Mouse (Mus musculus) gastrocnemius, adult 2 months (tissue): ENCODE measurements around the gene Emilin2. TPM values are rescaled to one million over a fixed set of nuclear protein-coding genes. Genes with fewer than 3 reads are reported as not detected.

ENCODE experiments used
- DNase-seq: peaks from one replicate; pipeline ENCODE4 v3.0.0; 2022
- H3K27ac ChIP-seq: fragments of 200-600 bp; 2 replicates; pipeline ENCODE4 v1.8.1; 2022; ENCODE audit warnings: mild to moderate bottlenecking
- H3K4me3 ChIP-seq: fragments of 200-600 bp; 2 replicates; pipeline ENCODE4 v1.8.1; 2022; ENCODE audit warnings: mild to moderate bottlenecking, moderate library complexity
- CTCF ChIP-seq: fragments of 200-600 bp; IDR thresholded peaks from 2 replicates; pipeline ENCODE4 v1.8.1; 2022; ENCODE audit warnings: antibody characterized with exemption, mild to moderate bottlenecking, moderate library complexity
- intact Hi-C: fragments of 180-260 bp; cut with DNase I; formaldehyde crosslinking; loops from one replicate; pipeline ENCODE4 v1.15.1; 2025
- total RNA-seq, 2 experiments: library from RNA; stranded (reverse); gene quantifications; 2 replicates each; pipeline ENCODE4 v1.2.3; 2021

Emilin2 gene
- total RNA-seq, 2 experiments from 2014 or later = 3.9 to 8.6 TPM

DNA sequence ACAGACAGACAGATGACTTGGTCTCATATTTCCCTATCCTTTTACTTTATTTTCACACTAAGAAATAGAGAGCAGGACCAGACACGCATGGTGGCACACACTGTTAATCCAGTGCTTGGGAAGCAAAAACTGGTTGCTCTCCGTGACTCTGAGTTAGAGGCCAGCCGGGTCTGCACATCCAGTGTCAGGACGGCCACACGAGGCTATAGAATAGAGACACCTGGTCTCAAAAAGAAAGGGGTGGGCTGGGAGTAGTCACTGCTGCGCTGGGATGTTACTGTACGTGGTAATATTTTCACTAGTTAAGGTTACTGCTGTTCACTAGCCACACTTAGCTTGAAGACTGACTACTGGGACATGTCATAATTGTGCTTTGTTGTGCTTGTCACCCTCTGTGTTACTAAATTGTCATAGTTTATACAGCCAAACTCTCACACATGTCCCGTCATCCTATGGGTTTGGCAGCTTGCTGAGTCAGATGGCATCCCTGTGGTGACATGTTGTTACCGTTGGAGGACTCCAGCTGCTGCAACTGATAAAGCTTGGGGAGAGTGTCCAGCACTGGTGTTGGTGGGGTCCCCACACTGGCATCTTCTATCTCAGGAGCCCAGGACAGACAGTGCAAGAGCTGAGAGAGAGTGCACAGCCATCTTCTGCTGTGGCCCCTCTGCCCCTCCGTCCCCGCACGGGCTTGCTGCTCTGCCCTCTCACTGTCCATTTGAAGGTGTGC, 76.4 kb downstream of the Emilin2 start:
- no peak for TF ChIP-seq CTCF

DNA sequence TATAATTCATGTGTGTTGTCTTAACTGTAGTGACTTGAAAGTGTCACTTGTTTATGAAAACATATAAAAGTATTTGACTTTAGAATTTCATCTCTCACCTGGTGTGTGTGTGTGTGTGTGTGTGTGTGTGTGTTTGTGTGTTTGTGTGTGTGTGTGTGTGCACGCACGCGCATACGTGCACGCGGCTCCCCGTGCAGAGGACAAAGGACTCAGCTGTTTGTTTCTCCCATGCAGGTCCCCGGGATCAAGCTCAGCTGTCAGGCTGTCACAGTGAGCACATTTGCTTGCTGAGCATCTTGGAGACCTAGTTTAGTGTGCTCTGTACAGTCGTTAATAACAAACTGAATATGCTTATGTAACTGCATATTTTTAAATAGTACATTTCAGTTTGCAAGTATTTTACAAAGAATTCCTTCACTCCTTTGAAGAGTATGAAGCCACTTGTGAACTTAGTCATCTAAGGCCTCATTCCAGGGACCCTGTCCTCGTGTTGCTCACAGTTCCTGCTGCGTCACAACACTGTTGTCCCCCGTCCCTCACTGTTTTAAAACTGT, 77.7 kb downstream of the Emilin2 start:
- intact Hi-C loops = no loop called here
- no peak for TF ChIP-seq CTCF
- no peak for DNase-seq
- Histone ChIP-seq H3K27ac (no peak overlapping the region), H3K4me3 (no peak overlapping the region)

More for the DNA sequence above, 76.4 kb downstream of the Emilin2 start:
- DNase-seq = no peak
- intact Hi-C loops = no loop called here
- Histone ChIP-seq H3K4me3 (no peak overlapping the region), H3K27ac (no peak overlapping the region)

DNA sequence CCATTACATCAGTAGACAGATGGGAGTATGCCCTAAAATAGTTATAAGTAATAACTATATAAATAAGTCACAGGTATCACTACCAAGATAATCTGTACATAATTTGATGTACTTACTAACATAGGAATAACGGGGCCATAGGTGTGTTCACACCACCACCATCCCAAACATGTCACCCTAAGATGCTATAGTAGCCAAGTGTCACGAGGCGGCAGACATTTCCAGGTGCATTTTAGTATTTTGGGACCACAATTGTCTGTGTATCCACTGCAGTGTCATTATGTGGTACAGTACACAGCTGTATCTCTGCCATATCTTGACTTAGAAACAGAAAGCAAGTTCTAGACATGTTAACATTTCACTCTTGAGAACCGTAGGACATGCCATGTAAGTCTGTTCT, 78.6 kb downstream of the Emilin2 start:
- no peak overlapping the region for H3K27ac ChIP-seq
- no peak overlapping the region for H3K4me3 ChIP-seq
- DNase-seq = no peak
- TF ChIP-seq CTCF = no peak
- intact Hi-C loops = no loop called here

DNA sequence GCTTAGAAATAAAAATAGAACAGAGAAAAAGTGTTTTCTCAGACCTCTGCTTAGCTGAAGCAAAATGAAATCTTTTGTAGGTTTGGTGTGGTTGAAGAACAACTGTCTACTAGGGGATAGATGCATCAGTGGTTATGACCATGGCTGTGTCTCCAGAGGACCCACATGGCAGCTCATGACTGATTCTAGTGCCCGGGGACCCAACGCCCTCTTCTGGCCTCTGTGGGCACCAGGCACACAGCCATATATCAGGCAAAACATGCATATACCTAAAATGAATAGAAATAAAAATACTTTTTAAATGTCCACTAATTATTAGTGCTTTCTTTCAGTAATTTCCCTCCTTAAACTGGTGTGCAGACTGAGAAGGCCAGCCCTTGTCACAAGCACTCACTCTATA, 79.8 kb downstream of the Emilin2 start:
- intact Hi-C loops = no loop called here
- no peak overlapping the region for H3K4me3 ChIP-seq
- DNase-seq = no peak
- TF ChIP-seq CTCF = no peak
- no peak overlapping the region for H3K27ac ChIP-seq

DNA sequence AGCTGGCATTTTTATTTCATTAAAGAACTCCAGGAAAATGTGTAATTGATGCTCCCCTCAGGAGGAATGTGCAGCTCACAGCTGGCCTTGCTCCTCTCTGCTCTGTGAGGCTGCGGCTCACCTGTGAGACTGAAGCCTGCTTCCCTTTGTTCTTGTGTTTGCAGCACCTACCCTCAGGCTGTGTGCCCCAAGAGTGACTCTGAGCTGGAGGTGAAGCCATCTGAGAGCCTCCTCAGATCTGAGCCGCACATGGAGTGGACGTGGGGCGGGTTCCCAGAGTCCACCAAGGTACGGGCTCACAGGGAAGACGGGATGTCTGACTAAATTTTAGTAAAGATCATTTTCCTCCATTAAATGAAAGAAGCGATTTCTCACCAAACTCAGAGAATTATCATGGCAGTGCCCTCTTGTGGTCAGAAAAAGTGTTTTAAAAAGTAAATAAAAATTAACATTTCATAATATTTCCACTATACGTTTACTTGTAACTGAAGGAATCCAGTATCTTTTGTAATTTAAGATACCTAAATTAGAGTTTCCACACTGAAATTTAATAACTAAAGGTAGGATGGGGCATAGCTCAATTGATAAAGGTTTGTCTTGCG, 81.6 kb downstream of the Emilin2 start:
- peak; percentile 44 for TF ChIP-seq CTCF
- intact Hi-C loops = no loop called here

DNA sequence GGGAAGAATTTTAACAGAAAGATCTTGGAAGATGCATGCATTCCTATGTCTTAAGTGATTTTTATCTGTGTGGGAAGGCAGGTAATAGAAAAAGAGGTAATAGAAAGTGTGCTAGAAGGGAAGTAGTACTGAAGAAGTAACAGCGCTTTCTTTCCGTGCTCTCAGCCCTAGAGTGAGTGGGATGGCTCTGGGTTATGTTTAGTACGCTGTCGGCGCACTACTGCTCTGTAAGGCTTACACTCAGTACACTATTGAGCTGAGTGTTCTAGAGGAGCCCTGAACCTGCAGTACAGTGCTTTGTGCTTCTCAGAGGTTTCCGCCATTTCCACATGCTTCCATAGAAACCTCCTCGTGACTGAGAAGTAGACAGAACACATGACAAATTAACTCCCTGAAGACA, 83.1 kb downstream of the Emilin2 start:
- Histone ChIP-seq H3K4me3 (no peak overlapping the region), H3K27ac (no peak overlapping the region)
- TF ChIP-seq CTCF = no peak
- DNase-seq = no peak
- intact Hi-C loops = no loop called here

More for the DNA sequence above, 81.6 kb downstream of the Emilin2 start:
- Histone ChIP-seq H3K27ac (no peak overlapping the region), H3K4me3 (no peak overlapping the region)
- DNase-seq = no peak

DNA sequence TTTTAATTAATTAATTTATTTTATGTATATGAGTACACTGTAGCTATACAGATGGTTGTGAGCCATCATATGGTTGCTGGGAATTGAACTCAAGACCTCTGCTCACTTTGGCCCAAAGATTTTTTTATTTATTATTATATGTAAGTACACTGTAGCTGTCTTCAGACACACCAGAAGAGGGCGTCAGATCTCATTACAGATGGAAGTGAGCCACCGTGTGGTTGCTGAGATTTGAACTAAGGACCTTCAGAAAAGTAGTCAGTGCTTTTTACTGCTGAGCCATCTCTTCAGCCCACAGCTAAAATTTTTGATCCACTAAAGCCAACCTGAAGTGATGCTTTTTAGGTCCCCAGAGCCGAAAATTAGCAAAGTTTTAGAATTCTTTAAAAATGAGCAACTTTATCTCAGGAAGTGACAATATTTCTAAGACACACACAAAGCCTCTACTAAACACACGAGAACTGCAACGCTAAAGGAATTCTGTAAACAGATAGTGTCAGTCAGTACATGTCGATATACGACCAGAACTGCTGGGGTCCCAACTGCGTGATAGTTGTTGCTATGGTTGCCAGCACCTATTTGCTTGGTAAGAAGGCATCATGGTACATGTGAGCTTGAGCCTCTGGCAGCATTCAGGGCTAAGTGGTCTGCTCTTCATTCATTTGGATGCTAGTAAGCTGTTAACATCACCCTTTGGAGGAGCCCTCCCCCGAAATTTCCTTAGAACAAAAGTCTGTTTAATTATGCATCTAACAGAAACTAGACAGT, 84.5 kb downstream of the Emilin2 start:
- intact Hi-C loops = no loop called here
- TF ChIP-seq CTCF = no peak
- no peak for DNase-seq
- H3K27ac ChIP-seq = no peak overlapping the region
- no peak overlapping the region for H3K4me3 ChIP-seq

DNA sequence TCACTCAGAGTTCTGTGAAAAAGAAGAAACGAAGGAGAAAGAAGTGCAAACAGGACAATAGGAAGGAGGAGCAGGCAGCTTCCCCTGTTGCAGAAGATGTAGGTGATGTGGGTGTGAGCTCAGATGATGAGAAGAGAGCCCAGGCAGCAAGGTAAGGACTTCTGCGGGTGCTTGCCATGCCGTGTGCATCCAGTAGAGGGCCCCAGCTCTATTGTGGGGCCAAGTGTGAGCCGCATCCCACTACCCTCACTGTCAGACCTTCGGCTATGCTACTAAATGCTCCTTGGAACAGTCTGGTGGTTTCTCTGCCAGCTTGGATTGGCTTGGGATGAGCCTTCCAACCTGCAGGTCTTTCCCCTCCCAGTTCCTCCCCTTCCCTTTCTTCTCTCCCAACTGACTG, 86.7 kb downstream of the Emilin2 start:
- DNase-seq = peak; percentile 45
- peak; percentile 68 for TF ChIP-seq CTCF
- no peak overlapping the region for H3K27ac ChIP-seq
- intact Hi-C loops = no loop called here
- no peak overlapping the region for H3K4me3 ChIP-seq

DNA sequence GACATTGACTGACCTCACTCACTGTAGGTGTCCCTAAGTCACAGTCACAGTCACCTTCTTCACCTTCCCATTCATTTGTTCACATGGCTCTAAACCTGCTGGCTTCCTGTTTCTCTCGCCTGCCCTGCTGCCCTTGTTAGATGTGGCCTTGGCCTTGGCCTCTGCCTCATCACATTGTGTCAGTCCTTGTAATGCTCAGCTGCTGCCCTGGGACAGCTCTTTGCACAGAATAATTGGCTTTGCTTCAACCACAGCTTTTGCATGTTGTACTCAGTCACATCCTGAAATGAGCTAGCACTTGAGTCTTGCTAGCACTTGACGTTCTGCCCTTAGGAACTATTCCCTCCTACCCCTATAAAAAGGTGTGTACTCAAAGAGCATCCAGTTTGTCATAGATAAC, 87.3 kb downstream of the Emilin2 start:
- no peak overlapping the region for H3K27ac ChIP-seq
- DNase-seq = no peak
- no peak overlapping the region for H3K4me3 ChIP-seq
- intact Hi-C loops = no loop called here
- TF ChIP-seq CTCF = no peak

DNA sequence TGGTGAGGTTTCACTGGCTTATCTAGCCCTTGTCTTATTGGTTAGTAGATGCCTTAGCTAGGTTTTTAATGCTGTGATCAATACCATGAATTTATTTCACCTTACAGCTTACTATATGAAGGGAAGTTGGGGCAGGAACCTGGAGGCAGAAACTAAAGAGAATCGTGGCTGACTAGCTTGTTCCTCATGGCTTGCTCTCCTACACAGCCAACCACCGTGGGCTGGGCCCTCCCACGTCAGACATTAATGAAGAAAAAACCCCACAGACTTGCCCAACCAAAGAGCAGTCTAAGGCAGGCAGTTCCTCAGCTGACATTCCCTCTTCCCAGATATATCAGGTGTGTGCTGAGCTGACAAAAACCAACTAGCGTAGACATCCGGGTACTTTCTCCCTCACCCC, 88.1 kb downstream of the Emilin2 start:
- DNase-seq = no peak
- Histone ChIP-seq H3K27ac (no peak overlapping the region), H3K4me3 (no peak overlapping the region)
- intact Hi-C loops = no loop called here
- no peak for TF ChIP-seq CTCF

DNA sequence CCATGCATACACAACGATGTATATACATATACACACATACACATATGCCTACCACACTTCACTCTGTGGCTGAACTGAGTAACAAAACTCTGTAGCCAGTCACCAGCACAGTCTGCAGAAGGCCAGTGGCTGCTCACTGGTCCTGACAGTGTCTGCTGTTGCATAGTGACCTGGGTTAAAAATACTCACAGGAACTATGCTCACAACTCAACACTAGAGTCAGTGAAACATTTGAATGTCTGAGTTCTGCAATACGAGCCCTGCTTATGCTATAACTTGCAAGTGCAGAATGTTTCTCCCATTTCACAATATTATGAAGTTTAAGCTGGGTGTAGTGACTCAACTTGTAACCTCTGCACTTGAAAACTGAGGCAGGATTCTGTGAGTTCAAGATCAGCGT, 90.4 kb downstream of the Emilin2 start:
- intact Hi-C loops = no loop called here
- no peak for TF ChIP-seq CTCF
- no peak for DNase-seq
- Histone ChIP-seq H3K4me3 (no peak overlapping the region), H3K27ac (no peak overlapping the region)

DNA sequence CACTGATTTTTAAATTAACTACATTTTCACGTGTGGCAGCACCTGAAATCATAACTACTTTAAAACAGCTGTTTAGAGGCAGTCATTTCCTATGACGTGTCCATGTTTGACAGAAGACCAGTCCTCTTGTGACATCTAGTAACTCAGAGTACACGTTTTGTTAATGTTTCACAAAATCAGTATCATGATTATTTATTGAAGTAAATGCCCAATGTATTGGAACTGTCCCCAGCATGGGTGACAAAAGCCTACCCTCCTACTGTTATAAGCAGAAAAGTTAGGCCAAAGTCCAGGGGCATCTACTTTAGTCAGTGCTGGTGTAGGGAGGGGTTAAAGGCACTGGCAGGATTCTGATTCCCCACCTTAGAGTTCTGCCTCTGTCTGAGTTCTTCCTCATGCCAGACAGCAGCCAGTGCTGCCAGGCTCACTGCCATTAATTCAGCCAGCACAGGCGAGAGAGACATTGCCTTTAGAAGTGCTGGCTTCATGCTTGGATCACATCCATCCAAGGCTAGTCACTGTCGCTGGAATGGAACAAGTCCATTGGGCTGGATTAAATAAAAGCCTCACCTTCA, 94.6 kb downstream of the Emilin2 start:
- TF ChIP-seq CTCF = no peak
- DNase-seq = no peak
- Histone ChIP-seq H3K27ac (no peak overlapping the region), H3K4me3 (no peak overlapping the region)
- intact Hi-C loops = no loop called here

DNA sequence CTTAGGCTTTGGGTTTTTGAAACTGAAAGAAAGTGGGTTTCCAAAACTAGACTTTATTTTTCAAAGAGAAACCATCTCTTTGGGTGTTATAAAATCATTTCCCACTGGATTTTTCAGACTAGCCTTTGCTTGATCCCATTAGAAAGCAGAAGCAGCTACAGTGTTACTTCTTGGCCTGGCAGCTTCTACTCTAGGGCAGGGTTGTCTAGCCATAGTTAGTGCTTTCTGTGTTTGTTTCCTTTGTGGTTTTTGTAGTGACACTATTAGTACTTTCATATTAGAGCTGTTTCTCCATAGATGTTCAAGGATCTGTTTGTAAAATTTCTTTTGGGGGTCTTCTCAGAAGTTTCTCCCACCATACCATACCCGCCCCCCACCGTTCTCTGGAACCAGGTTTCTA, 95.5 kb downstream of the Emilin2 start:
- no peak for DNase-seq
- intact Hi-C loops = no loop called here
- Histone ChIP-seq H3K4me3 (no peak overlapping the region), H3K27ac (no peak overlapping the region)
- TF ChIP-seq CTCF = no peak
